Mouse (Mus musculus) c-Kit-positive CD71-positive TER-119-positive erythroid progenitor cells, embryonic 14.5 days (primary cell): Measurements from ENCODE around the gene Med21.
A peak's percentile ranks its signal among the peaks of the same experiment; 100 is the strongest.

Experiments
- DNase-seq: peaks from one replicate; pipeline ENCODE4 v3.0.0-alpha.2; 2013; ENCODE audit warnings: low spot score

Med21 gene

GRCm38 (mm10) chr6:146678136-146679070 is 36.1 kb downstream of the Med21 start:
- no peak for DNase-seq

DNA sequence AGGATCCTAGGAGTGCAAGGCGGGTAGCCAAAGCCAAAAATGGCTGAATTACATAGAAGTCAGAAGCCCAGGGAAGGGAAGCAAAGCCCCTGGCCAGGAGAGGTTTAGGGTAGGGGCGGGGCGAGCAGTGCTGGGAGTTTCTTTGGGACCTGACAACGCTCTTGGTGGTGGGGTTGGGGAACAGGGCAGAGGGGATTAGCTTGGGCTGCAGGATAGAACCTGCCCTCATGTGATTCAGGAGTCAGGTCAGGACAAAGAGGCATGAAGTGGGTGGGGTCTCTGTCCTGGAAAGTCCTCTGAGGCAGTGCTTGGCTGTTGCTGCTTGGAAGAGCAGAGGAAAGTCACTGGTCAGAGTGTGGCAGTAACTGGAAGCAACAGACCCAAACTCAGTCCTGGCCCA is 41.5 kb downstream of the Med21 start:
- no peak for DNase-seq

DNA sequence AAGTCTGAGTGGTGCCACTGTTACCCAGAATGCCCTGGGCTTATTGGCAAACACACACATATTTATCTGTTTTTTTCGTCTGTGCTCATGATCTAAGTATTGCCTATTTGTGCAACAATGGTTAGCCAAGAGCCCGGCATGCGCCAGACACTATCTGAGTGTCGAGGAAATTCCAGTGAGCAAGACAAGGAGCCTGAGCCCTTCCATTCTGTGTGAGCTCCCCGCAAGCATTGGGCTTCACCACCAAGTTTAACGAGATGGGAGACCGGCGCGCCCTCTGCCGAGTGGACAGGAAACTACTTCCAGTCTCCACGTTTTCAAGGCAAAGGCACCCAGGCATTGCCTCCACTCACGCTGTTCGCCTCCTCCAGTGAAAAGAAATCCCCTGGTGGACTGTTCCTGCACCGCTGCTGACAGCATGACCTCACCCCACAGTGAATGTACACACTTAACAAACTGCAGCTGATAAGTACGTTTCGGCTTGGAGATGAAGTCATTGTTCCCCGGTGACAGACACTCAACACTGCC is 43.5 kb downstream of the Med21 start:
- peak; percentile 38 for DNase-seq

DNA sequence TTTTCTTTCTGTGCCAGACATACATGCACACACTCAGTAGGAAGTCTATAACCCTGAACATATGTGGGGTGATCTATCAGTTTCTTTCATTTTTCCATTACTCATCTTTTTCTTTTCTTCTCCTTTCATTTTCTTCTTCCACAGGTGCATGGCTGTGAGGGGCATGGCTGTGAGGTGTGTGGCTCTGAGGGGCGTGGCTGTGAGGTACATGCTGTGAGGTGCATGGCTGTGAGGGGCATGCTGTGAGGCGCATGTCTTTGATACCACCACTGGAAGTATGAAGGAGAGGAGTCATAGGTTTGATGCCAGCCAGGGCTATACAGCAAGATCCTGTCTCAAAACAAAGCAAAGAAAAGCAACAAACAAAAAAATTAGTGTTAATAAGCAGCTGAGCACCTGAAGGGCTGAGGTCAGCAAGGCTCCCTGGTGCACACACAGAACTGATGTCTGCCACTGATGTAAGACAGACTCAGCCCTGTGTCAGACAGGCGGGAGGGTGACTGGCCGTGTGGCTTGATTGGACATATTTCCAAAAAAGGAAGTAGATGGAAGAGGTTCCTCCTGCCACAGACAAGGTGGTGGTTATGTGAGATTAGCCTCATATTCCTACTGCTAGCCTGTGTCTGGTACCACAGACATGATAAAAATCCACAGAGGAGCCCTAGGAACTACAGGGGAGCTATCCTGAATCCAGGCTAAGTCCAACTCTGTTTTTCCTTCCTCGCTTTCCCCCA is 44.3 kb downstream of the Med21 start:
- no peak for DNase-seq

DNA sequence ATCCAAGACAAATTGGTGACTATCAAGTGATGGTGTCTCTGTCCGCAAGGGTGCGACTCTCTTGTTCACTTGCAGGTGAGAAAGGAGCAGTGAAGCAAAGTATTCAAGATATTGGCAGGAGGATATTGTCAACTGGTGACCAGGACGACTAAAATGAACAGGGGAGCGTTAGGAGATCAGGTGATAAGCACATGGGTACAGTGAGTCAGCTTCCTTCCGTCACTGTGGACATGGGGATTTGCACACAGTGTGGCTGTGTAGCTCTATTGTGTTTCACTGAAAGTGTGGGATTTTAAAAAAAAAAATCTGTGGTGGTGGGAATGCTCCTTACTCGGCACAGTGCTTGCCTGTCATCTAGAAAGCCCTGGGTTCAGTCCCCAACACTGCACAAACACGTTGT is 45.7 kb downstream of the Med21 start:
- no peak for DNase-seq

GRCm38 (mm10) chr6:146688861-146689260 is 46.5 kb downstream of the Med21 start:
- DNase-seq: no peak

- no peak for DNase-seq
Measured at GRCm38 (mm10) chr6:146697767-146698166, 55.4 kb downstream of the Med21 start.

- no peak for DNase-seq
Measured at GRCm38 (mm10) chr6:146698376-146698775, 56.0 kb downstream of the Med21 start.
